Mouse (Mus musculus) lung, embryonic 16.5 days (tissue): ENCODE data around the gene Rnf17. TPM values are rescaled to one million over a fixed set of nuclear protein-coding genes. Genes with fewer than 3 reads are reported as not detected.

Experiments
- ATAC-seq: fragments of 200-750 bp; cut with Nextera tagmentation; 2 replicates; pipeline ENCODE4 v1.8.0; 2017; ENCODE audit warnings: low read depth, mild to moderate bottlenecking, moderate library complexity
- H3K27ac ChIP-seq: fragments of 300-500 bp; sonication (generic); 2 replicates; pipeline ENCODE4 v1.5.1; 2014; ENCODE audit warnings: mild to moderate bottlenecking, control low read depth, low read length
- H3K27me3 ChIP-seq: fragments of 300-500 bp; sonication (generic); 2 replicates; pipeline ENCODE4 v1.6.1; 2014; ENCODE audit warnings: low read depth, low read length, mixed read lengths; ENCODE audit not compliant: control insufficient read depth, insufficient read depth
- H3K36me3 ChIP-seq: fragments of 300-500 bp; sonication (generic); 2 replicates; pipeline ENCODE4 v1.6.1; 2014; ENCODE audit warnings: low read length; ENCODE audit not compliant: control insufficient read depth, insufficient read depth
- H3K4me1 ChIP-seq: fragments of 300-500 bp; sonication (generic); replicated peaks from 2 replicates; pipeline ENCODE4 v1.6.1; 2014; ENCODE audit warnings: low read length, mixed read lengths; ENCODE audit not compliant: control insufficient read depth, insufficient read depth
- H3K4me2 ChIP-seq: fragments of 300-500 bp; sonication (generic); 2 replicates; pipeline ENCODE4 v1.6.1; 2014; ENCODE audit warnings: low read depth, low read length, control low read depth
- H3K4me3 ChIP-seq: fragments of 300-500 bp; sonication (generic); 2 replicates; pipeline ENCODE4 v1.5.1; 2014; ENCODE audit warnings: mild to moderate bottlenecking, low read length, control low read depth
- H3K9ac ChIP-seq: fragments of 300-500 bp; sonication (generic); 2 replicates; pipeline ENCODE4 v1.6.1; 2014; ENCODE audit warnings: low read length, control low read depth
- H3K9me3 ChIP-seq: fragments of 300-500 bp; sonication (generic); 2 replicates; pipeline ENCODE4 v1.6.1; 2016; ENCODE audit warnings: low read length; ENCODE audit not compliant: control insufficient read depth
- WGBS: fragments of 180-500 bp; shearing (Covaris S2); extraction: QIAGEN DNeasy Blood & Tissue Kit; methylation state at CpG from one replicate; pipeline ENCODE4 v1.1.7; 2014; 5-methylcytosine and 5-hydroxymethylcytosine counted together
- polyA plus RNA-seq: library from polyadenylated mRNA; unstranded; fragments of >200 nt; fragmentation: Nextera tagmentation; extraction: Ambion mirVana; gene quantifications from 2 replicates; pipeline ENCODE4 v1.2.1, GENCODE M21; 2015

Gene Rnf17
- polyA plus RNA-seq, result 1.1 and 1.4 TPM in 2 replicates

- 65% methylated on average over 33 of the region's 34 CpGs for WGBS
- Histone ChIP-seq H3K4me1 (no peaks in the 10 kb centered on the region), H3K4me3 (peak within 1 kb of the TSS; percentile 9; the same call in 1 of the 2 replicates), H3K9ac (no peak within 1 kb of the TSS), H3K27me3 (no peaks in the 10 kb centered on the region), H3K4me2 (no peak within 1 kb of the TSS), H3K27ac (no peak within 1 kb of the TSS), H3K36me3 (no peaks in the 10 kb centered on the region), H3K9me3 (no peaks in the 10 kb centered on the region)
- no peak for ATAC-seq
Observed at GRCm38 (mm10) chr14:56402311-56403071, at the start of gene Rnf17. Gene Rnf17 (plus strand): TSS chr14:56402581.

- peak; percentile 51 for ATAC-seq
- Histone ChIP-seq H3K9me3 (no peaks in the 10 kb centered on the region), H3K27me3 (no peaks in the 10 kb centered on the region), H3K36me3 (no peaks in the 10 kb centered on the region), H3K9ac (no peak overlapping the region), H3K4me1 (peaks cover 7% of the 10 kb centered on the region), H3K4me2 (no peak overlapping the region), H3K27ac (peak overlapping the region; percentile 71), H3K4me3 (no peak overlapping the region)
- WGBS, result 40% methylated on average over 3 of the region's 3 CpGs
Observed at GRCm38 (mm10) chr14:56354803-56355202, 47.6 kb upstream of the Rnf17 start.

GRCm38 (mm10) chr14:56355396-56355795, 47.0 kb upstream of the Rnf17 start:
- Histone ChIP-seq H3K27me3 (no peaks in the 10 kb centered on the region), H3K9me3 (no peaks in the 10 kb centered on the region), H3K4me3 (no peak overlapping the region), H3K4me1 (peaks cover 7% of the 10 kb centered on the region), H3K27ac (peak overlapping the region; percentile 71), H3K4me2 (no peak overlapping the region), H3K36me3 (no peaks in the 10 kb centered on the region), H3K9ac (no peak overlapping the region)
- 35% methylated on average over 8 of the region's 8 CpGs for WGBS
- peak; percentile 74 for ATAC-seq

- no peak for ATAC-seq
- H3K4me1 ChIP-seq, result peaks cover 7% of the 10 kb centered on the region
- no peak overlapping the region for H3K4me3 ChIP-seq
- H3K9me3 ChIP-seq, result no peaks in the 10 kb centered on the region
- no peaks in the 10 kb centered on the region for H3K27me3 ChIP-seq
- no peak overlapping the region for H3K9ac ChIP-seq
- 84% methylated on average over 6 of the region's 6 CpGs for WGBS
- H3K36me3 ChIP-seq, result no peaks in the 10 kb centered on the region
- no peak overlapping the region for H3K4me2 ChIP-seq
- no peak overlapping the region for H3K27ac ChIP-seq
Observed at GRCm38 (mm10) chr14:56356196-56356595, 46.2 kb upstream of the Rnf17 start.

- WGBS, result 53% methylated on average over 7 of the region's 7 CpGs
- Histone ChIP-seq H3K4me3 (no peak overlapping the region), H3K27ac (peak overlapping the region; percentile 21; the same call in 1 of the 2 replicates), H3K9ac (no peak overlapping the region), H3K27me3 (no peaks in the 10 kb centered on the region), H3K36me3 (no peaks in the 10 kb centered on the region), H3K9me3 (no peaks in the 10 kb centered on the region), H3K4me1 (peaks cover 7% of the 10 kb centered on the region), H3K4me2 (no peak overlapping the region)
- peak; percentile 63 for ATAC-seq
Observed at GRCm38 (mm10) chr14:56358422-56358821, 44.0 kb upstream of the Rnf17 start.

GRCm38 (mm10) chr14:56359131-56359530, 43.2 kb upstream of the Rnf17 start:
- H3K27ac ChIP-seq, result peak overlapping the region; percentile 21
- 0 out of 2 replicates have a peak, but pooled peaks have one; percentile 10 for ATAC-seq

GRCm38 (mm10) chr14:56364711-56365237, 37.6 kb upstream of the Rnf17 start, which contains the start of gene Atp12a:
Gene Atp12a (plus strand): TSS chr14:56365068.
- peak; percentile 29; the same call in 1 of the 2 replicates for ATAC-seq
- H3K4me1 ChIP-seq, result peaks cover 17% of the 10 kb centered on the region
- H3K9me3 ChIP-seq, result no peaks in the 10 kb centered on the region
- WGBS, result 1% methylated on average over 48 of the region's 48 CpGs
- H3K36me3 ChIP-seq, result no peaks in the 10 kb centered on the region
- H3K9ac ChIP-seq, result peak within 1 kb of the TSS; percentile 65
- H3K27ac ChIP-seq, result peak within 1 kb of the TSS; percentile 22
- H3K27me3 ChIP-seq, result peaks cover 8% of the 10 kb centered on the region
- H3K4me3 ChIP-seq, result peak within 1 kb of the TSS; percentile 58
- H3K4me2 ChIP-seq, result peak within 1 kb of the TSS; percentile 86

More at GRCm38 (mm10) chr14:56359131-56359530, 43.2 kb upstream of the Rnf17 start:
- Histone ChIP-seq H3K27me3 (peaks cover 1% of the 10 kb centered on the region; the same call in 1 of the 2 replicates), H3K4me3 (no peak overlapping the region), H3K4me1 (peaks cover 7% of the 10 kb centered on the region), H3K4me2 (no peak overlapping the region), H3K9ac (no peak overlapping the region), H3K9me3 (no peaks in the 10 kb centered on the region), H3K36me3 (no peaks in the 10 kb centered on the region)
- WGBS, result 49% methylated on average over 6 of the region's 6 CpGs

- Histone ChIP-seq H3K4me3 (peak overlapping the region; percentile 58), H3K9me3 (no peaks in the 10 kb centered on the region), H3K27me3 (peaks cover 8% of the 10 kb centered on the region), H3K9ac (peak overlapping the region; percentile 65), H3K4me1 (peaks cover 17% of the 10 kb centered on the region), H3K4me2 (peak overlapping the region; percentile 86), H3K27ac (peak overlapping the region; percentile 22; the same call in 1 of the 2 replicates), H3K36me3 (no peaks in the 10 kb centered on the region)
- ATAC-seq, result peak; percentile 57
- WGBS, result 14% methylated on average over 8 of the region's 8 CpGs
Observed at GRCm38 (mm10) chr14:56365292-56365691, 37.1 kb upstream of the Rnf17 start.

- H3K9me3 ChIP-seq, result no peaks in the 10 kb centered on the region
- no peak overlapping the region for H3K9ac ChIP-seq
- H3K27me3 ChIP-seq, result peaks cover 8% of the 10 kb centered on the region
- no peak overlapping the region for H3K4me3 ChIP-seq
- H3K4me2 ChIP-seq, result peak overlapping the region; percentile 44
- peak; percentile 82 for ATAC-seq
- no peaks in the 10 kb centered on the region for H3K36me3 ChIP-seq
- peak overlapping the region; percentile 62; the same call in 1 of the 2 replicates for H3K27ac ChIP-seq
- H3K4me1 ChIP-seq, result peaks cover 17% of the 10 kb centered on the region
- 4% methylated on average over 15 of the region's 15 CpGs for WGBS
Observed at GRCm38 (mm10) chr14:56366712-56367111, 35.7 kb upstream of the Rnf17 start.
